Mouse (Mus musculus) MEL (cell line): ENCODE results near the gene Pfkm. TPM values are rescaled to one million over a fixed set of nuclear protein-coding genes. Genes with fewer than 3 reads are reported as not detected.

Experiments used
- DNase-seq: peaks from one replicate; pipeline ENCODE4 v3.0.0; 2011; ENCODE audit warnings: low read depth, low spot score
- H3K27ac ChIP-seq: 2 replicates; pipeline ENCODE4 v1.5.1; 2012; ENCODE audit warnings: low read depth, mild to moderate bottlenecking, control low read depth, low read length, moderate library complexity; ENCODE audit not compliant: control insufficient read depth
- H3K27me3 ChIP-seq, 2 experiments: fragments of 150-350 bp in 1 of 2; sonication (generic) in 1 of 2; 2 replicates each; pipeline ENCODE4 v1.6.1; 2012; ENCODE audit warnings: low read length in 2 of 2, mild to moderate bottlenecking in 2 of 2, improper control_type of control experiment in 1 of 2, moderate library complexity in 1 of 2; ENCODE audit not compliant: insufficient read depth in 2 of 2, control insufficient read depth in 1 of 2
- H3K36me3 ChIP-seq, 2 experiments: 2 replicates each; pipeline ENCODE4 v1.6.1; 2012 to 2014; ENCODE audit warnings: low read length in 2 of 2, improper control_type of control experiment in 1 of 2, inconsistent platforms in 1 of 2, mild to moderate bottlenecking in 1 of 2; ENCODE audit not compliant: insufficient read depth in 2 of 2, control insufficient read depth in 1 of 2
- H3K4me1 ChIP-seq, 2 experiments: fragments of 150-350 bp in 1 of 2; sonication (generic) in 1 of 2; 2 replicates each; pipeline ENCODE4 v1.6.1; 2012; ENCODE audit warnings: low read length in 2 of 2, improper control_type of control experiment in 1 of 2, mild to moderate bottlenecking in 1 of 2; ENCODE audit not compliant: insufficient read depth in 2 of 2, control insufficient read depth in 1 of 2
- H3K4me3 ChIP-seq, 2 experiments: fragments of 150-350 bp in 1 of 2; sonication (generic) in 1 of 2; 2 replicates each; pipeline ENCODE4 v1.5.1; 2012; ENCODE audit warnings: low read depth in 2 of 2, low read length in 2 of 2, mild to moderate bottlenecking in 2 of 2, moderate library complexity in 2 of 2, control low read depth in 1 of 2, improper control_type of control experiment in 1 of 2; ENCODE audit not compliant: control insufficient read depth in 1 of 2, insufficient read depth in 1 of 2
- H3K79me2 ChIP-seq: 2 replicates; pipeline ENCODE4 v1.6.1; 2012; ENCODE audit warnings: mild to moderate bottlenecking, low read length, moderate library complexity; ENCODE audit not compliant: control insufficient read depth, poor library complexity, insufficient read depth
- H3K9ac ChIP-seq: 2 replicates; pipeline ENCODE4 v1.6.1; 2012; ENCODE audit warnings: low read depth, mild to moderate bottlenecking, control low read depth, low read length, moderate library complexity; ENCODE audit not compliant: control insufficient read depth, poor library complexity, severe bottlenecking
- H3K9me3 ChIP-seq: fragments of 150-350 bp; sonication (generic); replicated peaks from 2 replicates; pipeline ENCODE4 v1.6.1; 2012; ENCODE audit warnings: mild to moderate bottlenecking, low read length, improper control_type of control experiment, moderate library complexity; ENCODE audit not compliant: insufficient read depth
- E2F4 ChIP-seq: IDR thresholded peaks from 2 replicates; pipeline ENCODE4 v1.6.1; 2011; ENCODE audit warnings: low read depth, low read length, improper control_type of control experiment, borderline replicate concordance
- ELF1 ChIP-seq: IDR thresholded peaks from 2 replicates; pipeline ENCODE4 v1.6.1; 2014; ENCODE audit warnings: low read depth, mild to moderate bottlenecking, inconsistent platforms, low read length, improper control_type of control experiment, moderate library complexity
- GABPA ChIP-seq: IDR thresholded peaks from 2 replicates; pipeline ENCODE4 v1.6.1; 2012; ENCODE audit warnings: low read depth, mild to moderate bottlenecking, inconsistent platforms, low read length, improper control_type of control experiment, moderate library complexity
- GATA1 ChIP-seq: IDR thresholded peaks from 2 replicates; pipeline ENCODE4 v1.6.1; 2011; ENCODE audit warnings: low read depth, low read length, improper control_type of control experiment
- HCFC1 ChIP-seq: IDR thresholded peaks from 2 replicates; pipeline ENCODE4 v1.6.1; 2012; ENCODE audit warnings: low read depth, mild to moderate bottlenecking, inconsistent platforms, low read length, improper control_type of control experiment, moderate library complexity
- JUND ChIP-seq: IDR thresholded peaks from 2 replicates; pipeline ENCODE4 v1.6.1; 2011; ENCODE audit warnings: low read depth, mild to moderate bottlenecking, improper control_type of control experiment, low read length
- MAFK ChIP-seq: IDR thresholded peaks from 2 replicates; pipeline ENCODE4 v1.6.1; 2011; ENCODE audit warnings: low read depth, mild to moderate bottlenecking, low read length, improper control_type of control experiment, borderline replicate concordance
- MAX ChIP-seq: IDR thresholded peaks from 2 replicates; pipeline ENCODE4 v1.6.1; 2011; ENCODE audit warnings: low read length, improper control_type of control experiment
- MYB ChIP-seq: IDR thresholded peaks from 2 replicates; pipeline ENCODE4 v1.6.1; 2011; ENCODE audit warnings: mild to moderate bottlenecking, low read depth, low read length, improper control_type of control experiment
- MYC ChIP-seq: IDR thresholded peaks from 2 replicates; pipeline ENCODE4 v1.6.1; 2011; ENCODE audit warnings: low read depth, mild to moderate bottlenecking, low read length, improper control_type of control experiment, moderate library complexity
- POLR2A ChIP-seq, 2 experiments: IDR thresholded peaks; 2 replicates each; pipeline ENCODE4 v1.6.1; 2011 to 2012; ENCODE audit warnings: low read length in 2 of 2, mild to moderate bottlenecking in 2 of 2, control low read depth in 1 of 2, improper control_type of control experiment in 1 of 2, low read depth in 1 of 2, moderate library complexity in 1 of 2; ENCODE audit not compliant: control insufficient read depth in 1 of 2, insufficient read depth in 1 of 2, poor library complexity in 1 of 2
- POLR2AphosphoS5 ChIP-seq: IDR thresholded peaks from 2 replicates; pipeline ENCODE4 v1.6.1; 2012; ENCODE audit warnings: low read depth, borderline replicate concordance, mild to moderate bottlenecking, inconsistent platforms, low read length, moderate library complexity, mixed read lengths
- RAD21 ChIP-seq: IDR thresholded peaks from 2 replicates; pipeline ENCODE4 v1.6.1; 2011; ENCODE audit warnings: mild to moderate bottlenecking, low read depth, low read length, improper control_type of control experiment
- TAL1 ChIP-seq: IDR thresholded peaks from 2 replicates; pipeline ENCODE4 v1.6.1; 2012; ENCODE audit warnings: mild to moderate bottlenecking, inconsistent platforms, low read length, moderate library complexity, mixed read lengths
- TCF12 ChIP-seq: IDR thresholded peaks from 2 replicates; pipeline ENCODE4 v1.6.1; 2014; ENCODE audit warnings: low read depth, mild to moderate bottlenecking, inconsistent platforms, low read length, improper control_type of control experiment, moderate library complexity
- ZKSCAN1 ChIP-seq: IDR thresholded peaks from 2 replicates; pipeline ENCODE4 v1.6.1; 2012; ENCODE audit warnings: low read depth, mild to moderate bottlenecking, inconsistent platforms, low read length, improper control_type of control experiment, moderate library complexity
- ZMIZ1 ChIP-seq: IDR thresholded peaks from 2 replicates; pipeline ENCODE4 v1.6.1; 2012; ENCODE audit warnings: low read depth, mild to moderate bottlenecking, inconsistent platforms, low read length, improper control_type of control experiment, moderate library complexity
- polyA plus RNA-seq, 2 experiments: library from polyadenylated mRNA; stranded (reverse) in 1 of 2; unstranded in 1 of 2; fragments of >175 nt in 1 of 2; fragments of >200 nt in 1 of 2; gene quantifications; 2 replicates each; pipeline versions ENCODE4 v1.2.1 to v1.2.4; 2012; ENCODE audit warnings: low replicate concordance in 2 of 2, low read depth in 1 of 2; ENCODE audit not compliant: insufficient read length in 2 of 2, insufficient read depth in 1 of 2, missing spikeins in 1 of 2
- total RNA-seq: library from RNA; depleted of rRNA; stranded (reverse); fragments of 300-350 nt; gene quantifications from 2 replicates; pipeline ENCODE4 v1.2.3, GENCODE M21; 2012

The Pfkm gene
- total and polyA plus RNA-seq, 3 experiments, result 125 to 150 TPM; not detected in 1

- H3K9me3 ChIP-seq, result no peaks in the 10 kb centered on the region
- no peak overlapping the region for H3K27ac ChIP-seq
- H3K4me1 ChIP-seq, result 0 out of 4 replicates have a peak, but pooled peaks cover 0 to 2% of the 10 kb centered on the region in 2 experiments
- TF ChIP-seq ELF1 (no peak), JUND (no peak), POLR2A (IDR thresholded peaks at IDR 0.05; ENCODE audit: control insufficient read depth in 1 of 2, insufficient read depth in 1 of 2, low read depth in 1 of 2, low read length in 2 of 2, poor library complexity in 1 of 2) (no peak), ZMIZ1 (no peak), POLR2AphosphoS5 (no peak), TCF12 (no peak), MYB (no peak), MAFK (no peak)
- H3K79me2 ChIP-seq, result no peaks in the 10 kb centered on the region
- H3K27me3 ChIP-seq, result no peaks in the 10 kb centered on the region
- no peak overlapping the region for H3K9ac ChIP-seq
- peaks cover 0 to 23% of the 10 kb centered on the region in 2 experiments; a peak in 2 of 4 replicates for H3K36me3 ChIP-seq
- H3K4me3 ChIP-seq, result no peak overlapping the region
- DNase-seq, result peak; percentile 48
Measured at GRCm38 (mm10) chr15:98136871-98137270, 44.5 kb downstream of the Pfkm start.

DNA sequence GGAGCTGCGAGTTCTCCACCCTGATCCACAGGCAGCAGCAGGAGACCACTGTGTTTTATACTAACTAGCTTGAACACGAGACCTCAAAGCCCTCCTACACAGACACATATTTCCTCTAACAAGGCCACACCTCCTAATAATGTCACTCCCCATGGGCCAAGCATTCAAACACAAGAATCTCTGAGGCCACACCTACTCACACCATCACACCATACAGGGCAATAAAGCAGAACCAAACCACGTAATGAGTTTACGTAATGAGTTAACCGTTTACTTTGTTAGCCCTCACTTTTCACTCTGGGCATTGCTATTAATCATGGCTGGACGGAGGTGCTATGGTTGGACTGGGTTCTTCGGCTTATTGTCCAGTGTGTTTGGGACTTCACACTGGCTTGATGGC lies 47.4 kb downstream of the Pfkm start:
- Histone ChIP-seq H3K27me3 (no peaks in the 10 kb centered on the region), H3K27ac (no peak overlapping the region), H3K36me3 (peaks cover 4 to 15% of the 10 kb centered on the region in 2 experiments), H3K4me1 (peaks cover 4 to 6% of the 10 kb centered on the region in 2 experiments; a peak in 2 of 4 replicates), H3K9me3 (no peaks in the 10 kb centered on the region), H3K4me3 (no peak overlapping the region), H3K79me2 (peaks cover 2% of the 10 kb centered on the region), H3K9ac (no peak overlapping the region)
- TF ChIP-seq RAD21 (no peak), TCF12 (no peak), GABPA (no peak), JUND (no peak), GATA1 (no peak), ZKSCAN1 (no peak), E2F4 (no peak), MAX (no peak), POLR2AphosphoS5 (no peak), HCFC1 (no peak)
- DNase-seq, result peak; percentile 62

DNA sequence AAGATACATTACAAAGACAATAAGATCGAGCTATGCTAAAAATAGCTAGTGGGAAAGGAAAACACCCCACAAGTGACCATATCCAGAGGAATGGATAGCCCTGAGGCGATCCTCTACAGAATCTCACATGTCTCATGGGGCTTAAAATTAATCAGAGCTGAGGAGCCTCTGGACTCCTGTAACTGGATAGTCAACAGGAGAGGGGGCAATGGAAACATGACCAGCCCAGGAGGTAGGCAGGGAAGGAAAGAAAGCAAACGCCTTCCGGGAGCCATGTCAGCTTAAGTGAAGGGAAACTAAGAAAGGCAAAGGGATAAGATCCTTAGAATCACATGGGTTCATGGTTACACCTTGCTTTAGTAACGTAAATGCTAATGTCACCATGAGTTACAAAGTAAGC lies 48.4 kb downstream of the Pfkm start:
- Histone ChIP-seq H3K27me3 (no peaks in the 10 kb centered on the region), H3K4me3 (no peak overlapping the region), H3K9ac (no peak overlapping the region), H3K4me1 (peaks cover 4 to 9% of the 10 kb centered on the region in 2 experiments; a peak in 2 of 4 replicates), H3K9me3 (no peaks in the 10 kb centered on the region), H3K79me2 (peaks cover 9% of the 10 kb centered on the region), H3K36me3 (peaks cover 4 to 15% of the 10 kb centered on the region in 2 experiments), H3K27ac (no peak overlapping the region)
- no peak for DNase-seq
- no peak for TF ChIP-seq MYC
- no peak for TF ChIP-seq GATA1
- TF ChIP-seq TAL1, result no peak
- TF ChIP-seq ZKSCAN1, result no peak
